Mouse (Mus musculus): Measurements from ENCODE around the gene Cldn2. TPM values are rescaled to one million over a fixed set of nuclear protein-coding genes. Genes with fewer than 3 reads are reported as not detected.

Gene Cldn2
- total RNA-seq, 2 experiments from 2014 or later = 0.26 TPM; not detected in 1

DNA sequence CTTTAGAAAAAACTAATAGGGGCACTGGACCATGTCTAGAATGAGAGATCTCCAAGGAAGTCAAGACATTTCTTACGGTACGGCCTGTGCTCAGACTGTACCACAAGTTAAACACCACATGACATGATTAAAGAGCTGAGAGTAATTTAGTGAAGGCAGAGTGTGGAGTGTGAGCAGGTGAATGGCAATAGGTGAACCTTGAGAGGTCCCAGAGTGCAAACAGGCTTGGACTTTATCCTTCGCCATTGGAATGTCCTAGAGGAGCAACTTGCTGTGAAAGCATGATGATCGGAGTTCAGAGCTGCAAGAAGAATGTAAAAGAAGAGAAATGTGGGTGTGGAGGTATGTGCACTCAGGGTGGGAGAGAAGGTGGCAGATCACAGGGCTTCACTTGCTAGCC lies 5.3 kb downstream of the Cldn2 start:
- intact Hi-C loops (cut with DNase I) = no loop called here
- DNase-seq = no peak

DNA sequence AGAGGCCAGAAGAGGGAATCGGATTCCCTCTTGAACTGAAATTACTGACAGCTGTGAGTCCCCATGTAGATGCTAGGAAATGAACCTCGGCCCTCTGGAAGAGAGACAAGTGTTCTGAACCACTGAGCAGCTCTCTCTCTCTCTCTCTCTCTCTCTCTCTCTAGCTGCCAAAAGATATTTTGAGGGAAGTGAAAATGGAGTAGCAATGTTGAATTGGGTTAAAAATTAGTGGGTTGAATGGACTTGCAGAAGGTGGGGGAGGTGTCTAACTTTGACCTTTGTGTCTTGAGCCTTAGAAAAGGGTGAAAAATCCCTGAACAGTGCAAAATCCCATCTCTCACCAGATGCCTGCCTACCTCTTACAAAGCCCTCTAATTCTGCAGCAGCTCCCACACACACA lies 6.8 kb downstream of the Cldn2 start:
- intact Hi-C loops (cut with DNase I) = no loop called here
- no peak for DNase-seq

DNA sequence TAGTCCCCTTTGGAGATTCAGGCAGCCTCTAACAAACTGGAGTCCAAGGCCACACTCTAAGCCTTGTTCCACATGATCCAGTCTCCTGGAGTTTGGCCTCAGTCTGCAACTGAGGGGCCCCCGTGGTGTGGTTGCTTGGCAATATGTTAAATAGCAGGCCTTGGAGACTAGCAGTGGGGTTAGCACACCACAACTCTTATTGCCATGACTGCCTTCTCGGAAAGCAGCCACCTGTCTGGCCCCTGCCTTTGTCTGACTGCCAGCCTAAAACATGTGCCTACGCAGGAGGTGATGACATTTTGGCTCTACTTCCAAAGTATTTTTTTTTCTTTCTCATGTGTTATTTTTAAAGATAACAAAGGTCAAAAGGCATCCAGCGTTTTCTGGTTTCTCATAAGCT lies 7.5 kb downstream of the Cldn2 start:
- intact Hi-C loops (cut with DNase I) = no loop called here
- DNase-seq = peak; percentile 70

DNA sequence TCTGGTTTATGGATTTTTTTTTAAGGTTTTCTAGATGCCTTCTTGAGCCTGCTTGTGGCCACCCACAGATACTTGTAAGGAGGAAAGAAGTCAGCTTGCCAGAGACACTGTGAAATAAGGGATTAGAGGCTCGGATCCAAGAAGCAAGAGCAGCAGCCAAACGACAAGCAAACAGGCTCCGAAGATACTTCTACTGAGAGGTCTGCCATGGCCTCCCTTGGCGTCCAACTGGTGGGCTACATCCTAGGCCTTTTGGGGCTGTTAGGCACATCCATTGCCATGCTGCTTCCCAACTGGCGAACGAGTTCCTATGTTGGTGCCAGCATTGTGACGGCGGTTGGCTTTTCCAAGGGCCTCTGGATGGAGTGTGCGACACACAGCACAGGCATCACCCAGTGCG lies 7.9 kb downstream of the Cldn2 start:
- intact Hi-C loops (cut with DNase I) = no loop called here
- DNase-seq = peak; percentile 73

DNA sequence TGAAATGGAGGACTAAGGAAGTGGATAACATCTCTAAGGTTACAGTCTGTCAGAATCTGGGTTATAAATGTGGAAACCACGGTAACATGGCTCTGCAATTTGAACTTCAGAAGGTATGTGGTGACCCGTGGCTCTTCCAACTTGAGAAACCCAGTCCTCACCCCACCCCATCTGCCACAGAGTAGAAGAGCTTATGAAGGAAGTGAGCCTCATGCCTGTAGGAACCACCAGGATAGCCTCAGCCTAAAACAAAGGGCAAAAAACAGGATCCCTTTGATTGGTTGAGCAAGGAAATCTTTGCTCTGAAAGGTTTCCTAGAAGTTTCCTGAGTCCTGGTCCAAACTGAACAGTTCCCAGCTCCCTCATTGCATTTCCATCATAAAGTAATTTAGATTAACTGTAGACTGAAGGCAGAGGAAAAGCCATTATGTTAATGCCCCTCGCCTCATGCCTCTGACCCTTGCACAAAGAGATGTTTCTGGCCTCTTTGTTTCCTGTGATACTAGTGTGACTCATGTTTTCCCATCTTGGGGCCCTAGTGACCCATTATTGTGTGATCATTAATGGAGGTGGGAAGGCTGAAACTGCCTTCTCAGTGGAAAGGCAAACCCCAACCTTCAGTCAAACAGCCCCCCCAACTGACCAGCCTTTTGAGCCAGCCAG lies 12.1 kb downstream of the Cldn2 start:
- intact Hi-C loops (cut with DNase I) = no loop called here
- DNase-seq = no peak

DNA sequence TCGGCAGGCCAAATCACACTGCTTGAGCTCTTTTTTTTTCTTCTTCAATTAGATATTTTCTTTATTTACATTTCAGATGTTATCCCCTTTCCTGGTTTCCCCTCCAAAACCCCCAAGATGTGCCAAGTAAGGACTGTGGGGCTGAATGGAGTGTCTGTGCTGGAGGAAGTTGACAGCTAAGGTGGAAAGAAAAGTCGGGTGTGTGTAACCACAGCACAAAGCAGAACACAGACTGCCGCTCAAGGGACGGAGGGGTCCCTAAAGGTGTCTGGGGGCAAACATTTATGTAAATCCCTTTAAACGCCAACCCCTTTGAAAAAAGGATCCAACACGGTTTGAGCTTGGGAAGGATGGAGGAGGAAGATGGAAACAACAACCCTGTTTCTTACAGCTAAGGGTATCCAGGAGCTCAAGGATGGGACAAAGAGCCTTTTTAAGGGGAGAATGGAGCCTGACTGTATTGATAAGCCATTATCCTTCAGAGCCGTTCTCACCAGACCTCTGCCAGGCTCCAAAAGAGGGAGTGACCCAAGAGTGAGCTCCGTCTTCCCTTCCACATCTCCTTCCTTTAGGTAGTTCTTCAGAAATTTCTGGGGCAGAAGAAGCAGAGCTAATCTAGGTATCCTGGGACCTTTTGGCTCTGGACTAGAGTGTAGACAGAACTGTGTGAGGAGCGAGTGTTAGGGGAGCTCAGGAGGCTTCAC lies 12.8 kb downstream of the Cldn2 start:
- DNase-seq = no peak
- intact Hi-C loops (cut with DNase I) = no loop called here

DNA sequence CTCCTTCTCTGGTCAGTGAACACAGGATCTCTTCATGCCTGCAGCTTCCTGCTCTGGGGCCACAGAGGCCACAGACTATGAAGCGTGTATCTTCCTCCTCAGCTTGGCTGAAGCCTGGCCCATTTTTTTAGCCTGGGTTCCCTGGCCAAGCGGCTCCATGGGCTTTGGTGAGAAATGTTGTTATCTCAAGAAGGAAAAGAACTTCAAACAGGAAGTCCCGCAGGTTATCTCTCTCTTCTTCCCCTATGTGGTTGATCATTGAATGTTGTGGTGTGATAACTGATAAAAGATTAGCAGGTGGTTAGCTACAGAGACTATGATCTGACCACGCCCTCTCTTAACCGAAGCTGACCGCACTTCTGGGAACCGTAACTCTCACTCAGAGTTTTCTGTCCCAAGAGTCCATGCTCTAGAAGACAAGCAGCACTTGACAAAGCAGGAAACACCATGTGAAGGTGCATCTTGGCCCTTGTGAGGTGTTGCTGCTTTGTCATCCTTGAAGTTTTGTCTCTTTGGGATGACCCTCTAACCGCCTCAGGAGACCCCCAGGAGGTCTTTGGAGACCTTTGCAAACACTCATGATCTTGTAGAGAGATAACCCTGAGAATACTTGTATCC lies 13.5 kb downstream of the Cldn2 start:
- DNase-seq = no peak
- intact Hi-C loops (cut with DNase I) = no loop called here

DNA sequence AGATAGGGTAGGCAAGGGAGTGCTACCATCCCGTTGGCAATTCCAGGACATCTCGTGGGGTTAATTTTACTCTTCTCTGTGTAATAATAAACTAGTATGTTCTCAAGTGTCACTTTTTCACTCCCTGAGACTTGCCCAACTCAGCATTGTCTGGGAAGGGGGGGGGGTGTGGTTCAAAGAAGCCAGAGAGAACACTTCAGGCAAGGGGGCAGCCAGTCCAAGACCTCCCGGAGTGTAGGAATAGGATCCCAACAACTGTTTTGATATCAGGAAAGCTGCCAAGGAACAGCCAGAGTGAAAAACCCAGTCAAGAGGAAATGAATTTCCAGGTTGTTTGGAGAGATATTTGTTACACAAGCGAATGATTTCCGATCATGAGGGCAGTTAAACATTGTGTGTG lies 14.6 kb downstream of the Cldn2 start:
- intact Hi-C loops (cut with DNase I) = no loop called here
- no peak for DNase-seq

DNA sequence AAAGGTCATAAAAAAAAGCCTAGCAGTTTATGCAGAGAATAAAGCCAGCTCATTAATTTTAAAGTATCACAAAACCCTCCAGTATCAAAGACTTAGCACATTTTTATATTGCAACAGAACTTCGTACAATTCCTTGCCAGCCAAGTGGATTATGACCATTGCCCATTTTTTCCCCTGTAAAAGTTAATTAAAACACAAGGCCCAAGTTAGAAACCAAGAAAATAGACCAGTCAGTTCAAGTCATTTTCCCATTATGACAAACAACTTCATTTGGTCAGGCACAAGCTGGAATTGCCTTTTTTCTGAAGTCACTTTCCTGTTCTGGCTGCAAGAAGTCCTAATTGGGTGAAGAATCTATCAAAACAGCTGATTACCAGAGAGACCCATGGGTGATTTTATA lies 24.8 kb downstream of the Cldn2 start:
- intact Hi-C loops (cut with DNase I) = no loop called here
- DNase-seq = no peak

DNA sequence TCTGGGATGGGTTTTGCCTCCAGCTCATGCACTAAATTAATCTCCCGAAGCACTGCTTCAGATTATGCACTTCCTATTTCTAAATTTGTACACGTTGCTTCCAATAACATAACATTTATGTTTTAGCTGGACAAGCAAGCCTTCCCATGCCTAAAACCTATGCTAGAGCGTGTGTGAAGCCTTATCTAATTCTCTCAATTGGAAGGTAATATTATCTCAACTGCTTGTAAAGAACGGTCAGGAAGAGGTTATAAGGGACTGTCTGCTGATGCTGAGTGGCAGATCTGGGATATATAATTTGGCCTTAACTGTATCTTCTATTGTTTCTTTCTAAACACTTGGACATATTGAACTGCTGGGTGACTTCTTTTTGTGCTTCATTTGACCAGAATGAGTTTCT lies 26.3 kb downstream of the Cldn2 start:
- intact Hi-C loops (cut with DNase I) = no loop called here
- DNase-seq = no peak

DNA sequence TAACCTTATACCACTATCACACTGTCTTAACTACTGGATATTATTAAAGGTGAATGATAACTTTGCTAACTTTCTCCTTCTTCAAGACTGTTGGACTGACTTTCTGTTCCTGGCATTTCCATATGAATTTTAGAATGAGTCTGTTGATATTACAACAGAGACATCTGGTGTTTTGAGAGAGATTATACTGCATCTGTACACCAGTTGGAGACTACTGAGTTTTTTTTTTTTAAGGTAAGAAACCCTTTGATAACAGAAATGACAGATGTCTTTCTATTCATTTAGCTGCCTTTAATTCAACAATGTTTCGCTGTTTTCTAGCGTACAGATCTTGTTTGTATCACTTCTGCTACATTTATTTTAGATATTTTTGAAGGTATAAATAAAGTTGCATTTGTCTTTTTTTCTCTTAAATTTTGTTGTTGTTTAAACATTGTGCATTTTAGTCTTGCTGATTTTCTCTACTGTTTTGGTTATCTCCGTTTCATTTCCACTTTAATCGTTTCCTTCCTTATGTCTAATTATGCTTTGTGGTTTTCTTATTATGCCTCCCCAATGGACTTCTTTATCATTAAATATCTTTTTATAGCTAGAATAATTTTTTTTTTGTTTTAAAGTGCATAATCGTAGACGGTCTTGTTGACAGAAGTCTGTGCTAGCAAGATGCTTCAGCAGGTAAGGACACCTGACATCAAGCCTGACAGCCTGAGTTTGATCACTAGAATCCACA lies 27.9 kb downstream of the Cldn2 start:
- intact Hi-C loops (cut with DNase I) = no loop called here
- no peak for DNase-seq

DNA sequence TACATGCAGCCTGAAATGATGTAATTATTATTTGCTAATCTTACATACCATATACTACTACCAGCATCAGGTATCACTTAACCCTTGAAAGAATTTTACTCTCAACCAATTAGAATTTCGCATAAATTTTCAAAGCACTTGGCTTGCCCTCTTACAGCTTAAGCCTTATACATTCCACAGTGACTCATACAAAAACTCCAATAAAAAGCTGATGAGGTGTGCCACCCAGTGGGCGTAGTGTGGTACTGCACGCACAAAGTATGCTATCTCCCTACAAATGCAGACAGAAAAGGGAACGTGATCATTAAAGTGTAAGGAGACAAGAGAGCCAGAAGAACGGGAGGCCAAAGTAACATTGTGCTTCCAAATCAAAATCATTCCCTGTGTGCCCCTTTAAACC lies 31.8 kb downstream of the Cldn2 start:
- intact Hi-C loops (cut with DNase I) = no loop called here
- peak; percentile 41 for DNase-seq

DNA sequence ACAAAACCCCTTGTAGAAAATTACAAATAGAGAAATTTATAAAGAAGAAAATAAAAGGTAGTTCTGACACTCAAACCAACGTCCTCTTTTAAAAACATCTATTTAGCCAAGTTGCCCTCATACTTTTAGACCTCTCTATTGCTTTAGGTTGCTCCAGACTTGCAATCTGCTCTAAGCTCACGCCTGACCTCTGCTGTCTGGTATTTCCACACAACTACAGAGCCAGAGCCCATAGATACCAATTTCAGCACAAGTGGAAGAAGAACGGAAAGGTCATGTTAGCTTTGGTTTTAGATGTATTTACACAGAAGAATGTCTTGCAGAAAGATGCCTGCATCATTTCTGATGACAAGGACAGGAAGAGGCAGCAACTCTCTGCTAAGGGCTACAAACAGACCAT lies 38.4 kb downstream of the Cldn2 start:
- DNase-seq = no peak
- intact Hi-C loops (cut with DNase I) = no loop called here

DNA sequence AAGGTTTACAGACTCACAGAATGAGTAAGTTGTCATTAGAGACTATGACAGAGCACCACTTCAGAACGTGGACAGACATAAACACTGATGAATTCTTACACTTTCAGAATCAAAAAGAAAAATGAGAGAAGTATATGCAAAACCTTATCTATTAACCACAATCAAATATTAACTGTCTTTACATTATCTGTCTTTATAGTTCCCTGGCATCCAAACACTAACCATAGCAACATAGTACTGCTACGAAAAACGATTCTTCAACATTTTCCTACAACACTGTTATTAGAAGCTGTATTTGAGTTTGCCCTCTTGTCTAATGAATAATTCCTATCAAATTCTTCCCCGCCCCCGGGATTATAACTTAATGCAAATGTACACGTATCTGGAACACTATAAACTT lies 40.5 kb downstream of the Cldn2 start:
- DNase-seq = no peak
- intact Hi-C loops (cut with DNase I) = no loop called here

DNA sequence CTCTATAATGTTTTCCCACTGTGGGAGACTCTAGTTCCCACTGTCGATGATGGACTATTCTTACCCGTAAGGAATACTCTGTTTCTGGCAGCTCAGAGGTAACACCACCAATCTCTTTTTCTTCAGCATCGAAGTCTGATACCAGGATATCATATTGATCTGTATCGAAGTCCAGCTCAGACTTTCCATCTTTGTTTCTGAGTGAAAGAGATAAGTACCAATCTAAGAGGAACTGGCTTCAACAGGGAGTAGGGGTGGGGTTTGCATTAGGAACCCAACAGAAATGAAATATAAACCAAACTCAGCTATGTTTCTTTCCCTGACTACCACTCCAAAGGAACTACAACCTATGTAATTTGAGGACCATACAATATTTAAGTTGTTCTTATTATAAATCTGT lies 54.2 kb downstream of the Cldn2 start:
- no peak for DNase-seq
- intact Hi-C loops (cut with DNase I) = no loop called here

DNA sequence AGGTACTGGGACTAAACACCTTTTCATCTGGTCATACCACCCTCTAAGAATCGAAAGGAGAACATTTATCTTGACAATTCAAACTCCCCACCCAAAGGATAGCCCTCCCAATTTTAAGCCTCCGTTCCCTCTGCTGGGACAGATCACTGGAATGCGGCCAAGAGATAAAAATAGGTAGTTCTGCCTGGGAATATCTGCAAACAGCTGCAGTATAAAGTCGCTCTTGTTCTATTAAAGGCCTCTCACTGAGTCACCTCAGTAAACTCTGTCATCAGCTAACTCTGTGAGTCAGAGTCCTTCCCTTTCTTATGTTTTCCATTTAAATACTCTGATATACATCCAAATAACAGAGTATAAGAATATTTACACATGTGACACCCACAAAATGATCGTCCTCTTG lies 58.8 kb downstream of the Cldn2 start:
- no peak for DNase-seq

More for the DNA sequence above, 58.8 kb downstream of the Cldn2 start:
- intact Hi-C loops (cut with DNase I) = no loop called here

Other genes with a start within 250 kb of the Cldn2 start
- gene Rnf128, start 237.5 kb upstream of the Cldn2 start, total RNA-seq (2021) = 1 to 10 TPM; 4.3 to 5.4 TPM
- 1 to 10 TPM; 1.8 to 2.2 TPM for gene Tbc1d8b, start 115.8 kb upstream of the Cldn2 start, total RNA-seq (2021)
- not detected for gene Gm15013, start 86.3 kb upstream of the Cldn2 start, total RNA-seq (2021)
- not detected for gene Ripply1, start 18.5 kb upstream of the Cldn2 start, total RNA-seq (2021)
- gene Morc4, start 70.8 kb downstream of the Cldn2 start, total RNA-seq (2021) = 1 to 10 TPM; 6.1 to 8.8 TPM
- gene Rbm41, start 197.8 kb downstream of the Cldn2 start, total RNA-seq (2021) = 10 to 100 TPM; 12.1 to 14.3 TPM